Comparison of ENCODE assay signal across 17 mouse cellular contexts in the genomic region with DNA sequence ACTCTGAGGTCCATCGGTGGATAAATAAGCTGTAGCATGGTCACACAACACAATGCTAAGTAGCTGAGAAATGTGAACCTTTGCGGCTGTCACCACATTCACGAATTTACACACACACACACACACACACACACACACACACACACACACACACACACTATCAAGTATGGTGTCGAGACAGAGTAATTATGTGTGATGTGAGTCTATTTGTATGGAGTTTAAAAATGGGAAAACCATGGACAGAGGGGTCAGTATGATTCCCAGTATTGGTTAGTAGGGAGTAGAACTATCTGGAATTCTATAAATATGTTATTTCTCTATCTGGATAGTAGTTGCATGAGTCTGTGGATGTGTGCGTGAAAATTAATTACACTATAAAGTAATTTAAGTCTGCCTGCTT. TPM values are rescaled to one million over a fixed set of nuclear protein-coding genes. Genes with fewer than 3 reads are reported as not detected.
DNase-seq lines count a peak whose midpoint lies in the region; ATAC-seq and TF ChIP-seq lines count a peak whose summit lies in the region.
"Had no signal": no experiment of that assay in that cellular context is flagged by ENCODE, and none has a peak within 500 bp of the region (broad histone marks: within the 10 kb centered on the region; RNA-seq: fewer than 3 reads in every experiment).

No protein-coding gene starts in this region.

- H3K27ac ChIP-seq in lung, embryonic 14.5 days (ENCODE audit: low read depth), result no peak overlapping the region
- H3K27ac ChIP-seq in lung, embryonic 16.5 days (ENCODE audit: low read length), result no peak overlapping the region
- H3K27ac ChIP-seq in lung, postnatal 0 days (ENCODE audit: low read length), result no peak overlapping the region

- H3K27me3 ChIP-seq in lung, embryonic 14.5 days (ENCODE audit: insufficient read depth, low read length), result no peaks in the 10 kb centered on the region
- H3K27me3 ChIP-seq in lung, embryonic 16.5 days (ENCODE audit: control insufficient read depth, insufficient read depth, low read depth, low read length), result no peaks in the 10 kb centered on the region
- H3K27me3 ChIP-seq in lung, postnatal 0 days (replicated peaks; ENCODE audit: insufficient read depth, low read length), result no peaks in the 10 kb centered on the region
- H3K27me3 ChIP-seq: CH12.LX, Patski had no signal

- no peak for TF ChIP-seq CTCF in lung, embryonic 14.5 days (IDR thresholded peaks at IDR 0.05; ENCODE audit: low read depth)
- TF ChIP-seq CTCF in lung, postnatal 0 days (IDR thresholded peaks at IDR 0.05), result no peak

- H3K4me1 ChIP-seq in lung, embryonic 14.5 days (ENCODE audit: insufficient read depth), result no peaks in the 10 kb centered on the region
- peaks cover 4% of the 10 kb centered on the region; the same call in 1 of the 2 replicates for H3K4me1 ChIP-seq in lung, embryonic 16.5 days (replicated peaks; ENCODE audit: control insufficient read depth, insufficient read depth, low read length)
- H3K4me1 ChIP-seq in lung, postnatal 0 days (ENCODE audit: insufficient read depth, low read depth, low read length), result no peaks in the 10 kb centered on the region

- no peak overlapping the region for H3K4me3 ChIP-seq in lung, embryonic 14.5 days (ENCODE audit: low read depth, low read length)
- H3K4me3 ChIP-seq in lung, embryonic 16.5 days (ENCODE audit: low read length), result no peak overlapping the region
- H3K4me3 ChIP-seq in lung, postnatal 0 days (ENCODE audit: low read depth, low read length), result no peak overlapping the region

- no peaks in the 10 kb centered on the region for H3K9me3 ChIP-seq in lung, embryonic 14.5 days (ENCODE audit: low read depth, low read length)
- H3K9me3 ChIP-seq in lung, embryonic 16.5 days (ENCODE audit: control insufficient read depth, low read length), result no peaks in the 10 kb centered on the region
- H3K9me3 ChIP-seq in lung, postnatal 0 days (ENCODE audit: low read length), result no peaks in the 10 kb centered on the region
- H3K9me3 ChIP-seq: G1E had no signal

- no peaks in the 10 kb centered on the region for H3K36me3 ChIP-seq in lung, embryonic 14.5 days (ENCODE audit: insufficient read depth)
- H3K36me3 ChIP-seq in lung, embryonic 16.5 days (ENCODE audit: control insufficient read depth, insufficient read depth, low read length), result no peaks in the 10 kb centered on the region
- no peaks in the 10 kb centered on the region for H3K36me3 ChIP-seq in lung, postnatal 0 days (ENCODE audit: insufficient read depth, low read length)
- H3K36me3 ChIP-seq: G1E had no signal

- no peak overlapping the region for H3K4me2 ChIP-seq in lung, embryonic 14.5 days
- H3K4me2 ChIP-seq in lung, embryonic 16.5 days (ENCODE audit: low read depth, low read length), result no peak overlapping the region
- no peak overlapping the region for H3K4me2 ChIP-seq in lung, postnatal 0 days (replicated peaks; ENCODE audit: low read depth, low read length)

- no peak for TF ChIP-seq EP300 in lung, postnatal 0 days (IDR thresholded peaks at IDR 0.05)

- no peak overlapping the region for H3K9ac ChIP-seq in lung, embryonic 14.5 days
- H3K9ac ChIP-seq in lung, embryonic 16.5 days (ENCODE audit: low read length), result no peak overlapping the region
- H3K9ac ChIP-seq in lung, postnatal 0 days (replicated peaks; ENCODE audit: low read depth), result no peak overlapping the region

- ATAC-seq in lung, embryonic 14.5 days (ENCODE audit: insufficient read depth), result no peak
- ATAC-seq in lung, embryonic 16.5 days (ENCODE audit: low read depth), result peak; percentile 56; the same call in 1 of the 2 replicates
- peak; percentile 40; the same call in 1 of the 2 replicates for ATAC-seq in lung, postnatal 0 days
- ATAC-seq: CD4-positive, CD25-positive, alpha-beta regulatory T cell, adult 4 months; Patski had no signal

- DNase-seq in lung, embryonic 14.5 days, result peak; percentile 59
- DNase-seq in lung, postnatal 10 days, result no peak
- DNase-seq in lung, postnatal 25 days (ENCODE audit: low spot score), result no peak
- no peak for DNase-seq in lung, postnatal 0 days (ENCODE audit: low spot score)
- DNase-seq in lung, postnatal 36 days, result no peak
- DNase-seq: adrenal gland, postnatal 14 days; B cell, adult 2 months; cerebellum, adult 11 months; cerebellum, adult 11-12 months; cerebellum, adult 18-20 months had no signal

- 57% methylated on average over 5 of the region's 5 CpGs for WGBS in lung, embryonic 14.5 days
- WGBS in lung, embryonic 16.5 days, result 44% methylated on average over 5 of the region's 5 CpGs
- 56% methylated on average over 5 of the region's 5 CpGs for WGBS in lung, postnatal 0 days

RNA-seq across cellular contexts. Expression of a gene that starts 35.6 kb away (rescaled TPM):
- 43.5 and 45.0 TPM in 2 replicates for polyA plus RNA-seq in lung, embryonic 14.5 days (2014; fragmentation: Nextera tagmentation; extraction: Ambion mirVana)
- 34.0 and 35.5 TPM in 2 replicates for polyA plus RNA-seq in lung, embryonic 16.5 days (2015; fragmentation: Nextera tagmentation; extraction: Ambion mirVana)
- 39.2 and 39.6 TPM in 2 replicates for polyA plus RNA-seq in lung, postnatal 0 days (2015; fragmentation: Nextera tagmentation; extraction: Ambion mirVana)

RNA-seq across cellular contexts. Expression of a gene that starts 54.3 kb away (rescaled TPM):
- polyA plus RNA-seq in lung, embryonic 14.5 days (2014; fragmentation: Nextera tagmentation; extraction: Ambion mirVana), result not detected in 2 replicates
- polyA plus RNA-seq in lung, embryonic 16.5 days (2015; fragmentation: Nextera tagmentation; extraction: Ambion mirVana), result 0.46 and 0.84 TPM in 2 replicates
- polyA plus RNA-seq in lung, postnatal 0 days (2015; fragmentation: Nextera tagmentation; extraction: Ambion mirVana), result 0.69 TPM in 2 replicates
- polyA plus RNA-seq: activated CD4-positive, CD25-positive, alpha-beta regulatory T cell, adult 4 months; C2C12; CD4-positive, CD25-positive, alpha-beta regulatory T cell, adult 4 months; G1E had no signal
